Mouse (Mus musculus) thymus, adult 2 months (tissue): ENCODE data around the gene Heatr5a.

Source experiments
- CTCF ChIP-seq: fragments of 200-500 bp; IDR thresholded peaks from 2 replicates; pipeline ENCODE4 v1.5.1; 2012; ENCODE audit warnings: mild to moderate bottlenecking, control low read depth, low read length, moderate library complexity, borderline replicate concordance; ENCODE audit not compliant: control insufficient read depth, poor library complexity, insufficient read depth; ENCODE audit errors: extremely low read depth
- POLR2A ChIP-seq: fragments of 200-500 bp; IDR thresholded peaks from 2 replicates; pipeline ENCODE4 v1.6.1; 2012; ENCODE audit warnings: mild to moderate bottlenecking, low read length, control low read depth, moderate library complexity; ENCODE audit not compliant: control insufficient read depth, poor library complexity, insufficient read depth; ENCODE audit errors: extremely low read depth

- TF ChIP-seq POLR2A (no peak), CTCF (no peak)
Measured at GRCm38 (mm10) chr12:52002746-52003145, 31.6 kb upstream of the Heatr5a start.
